Mouse (Mus musculus) liver, postnatal 0 days (tissue): Measurements from ENCODE around the gene Ccdc122.

Experiments
- CTCF ChIP-seq: sonication (generic); IDR thresholded peaks from 2 replicates; pipeline ENCODE4 v1.5.1; 2016; ENCODE audit warnings: antibody characterized with exemption, low read depth
- EP300 ChIP-seq: IDR thresholded peaks from 2 replicates; pipeline ENCODE4 v1.6.1; 2016; ENCODE audit warnings: antibody characterized with exemption, low read depth, mild to moderate bottlenecking

DNA sequence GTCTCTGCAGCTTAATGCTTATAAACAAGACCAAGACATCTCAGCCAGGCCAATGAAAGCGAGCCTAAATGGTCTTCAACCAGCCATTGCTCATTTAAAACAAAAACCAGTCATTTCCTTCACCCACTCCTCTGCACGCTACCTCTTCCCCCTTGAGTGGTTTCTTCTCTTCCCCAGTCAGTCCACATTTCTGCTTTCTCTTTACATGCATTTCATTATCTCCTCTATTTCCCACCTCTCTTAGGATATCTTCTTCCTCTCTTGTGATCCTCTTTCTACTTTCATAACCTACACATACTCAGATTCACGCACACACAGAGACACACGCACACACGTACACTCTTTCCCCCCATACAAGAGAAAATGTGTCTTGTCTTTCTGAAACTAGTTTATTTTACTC, 44.7 kb downstream of the Ccdc122 start:
- no peak for TF ChIP-seq CTCF
- TF ChIP-seq EP300: no peak
